Mouse (Mus musculus) forebrain, embryonic 15.5 days (tissue): ENCODE measurements around the gene St6galnac4. TPM values are rescaled to one million over a fixed set of nuclear protein-coding genes. Genes with fewer than 3 reads are reported as not detected.

Source experiments
- ATAC-seq: fragments of 200-750 bp; cut with Nextera tagmentation; replicated peaks from 2 replicates; pipeline ENCODE4 v1.8.0; 2017; ENCODE audit warnings: mild to moderate bottlenecking, moderate TSS enrichment, moderate library complexity
- H3K27ac ChIP-seq: fragments of 300-500 bp; sonication (generic); replicated peaks from 2 replicates; pipeline ENCODE4 v1.5.1; 2015; ENCODE audit warnings: mild to moderate bottlenecking, inconsistent platforms
- H3K27me3 ChIP-seq: fragments of 300-500 bp; sonication (generic); 2 replicates; pipeline ENCODE4 v1.6.1; 2015; ENCODE audit warnings: inconsistent platforms
- H3K36me3 ChIP-seq: fragments of 300-500 bp; sonication (generic); 2 replicates; pipeline ENCODE4 v1.6.1; 2015; ENCODE audit warnings: mild to moderate bottlenecking, inconsistent platforms
- H3K4me1 ChIP-seq: fragments of 300-500 bp; sonication (generic); 2 replicates; pipeline ENCODE4 v1.6.1; 2015; ENCODE audit warnings: inconsistent platforms
- H3K4me2 ChIP-seq: fragments of 300-500 bp; sonication (generic); replicated peaks from 2 replicates; pipeline ENCODE4 v1.6.1; 2015; ENCODE audit warnings: mild to moderate bottlenecking, inconsistent platforms
- H3K4me3 ChIP-seq: fragments of 300-500 bp; sonication (generic); 2 replicates; pipeline ENCODE4 v1.5.1; 2015; ENCODE audit warnings: mild to moderate bottlenecking, inconsistent platforms
- H3K9ac ChIP-seq: fragments of 300-500 bp; sonication (generic); replicated peaks from 2 replicates; pipeline ENCODE4 v1.6.1; 2015; ENCODE audit warnings: mild to moderate bottlenecking, inconsistent platforms
- H3K9me3 ChIP-seq: fragments of 300-500 bp; sonication (generic); 2 replicates; pipeline ENCODE4 v1.6.1; 2016; ENCODE audit warnings: inconsistent platforms
- WGBS: fragments of 180-500 bp; shearing (Covaris S2); methylation state at CpG from one replicate; pipeline ENCODE4 v1.1.7; 2015; ENCODE audit warnings: mixed read lengths; 5-methylcytosine and 5-hydroxymethylcytosine counted together
- polyA plus RNA-seq: library from polyadenylated mRNA; unstranded; fragments of >200 nt; fragmentation: Nextera tagmentation; extraction: Ambion mirVana; gene quantifications from 2 replicates; pipeline ENCODE4 v1.2.1, GENCODE M21; 2015

St6galnac4 gene
- polyA plus RNA-seq, 1 experiment from 2014 or later: 26.4 TPM

DNA sequence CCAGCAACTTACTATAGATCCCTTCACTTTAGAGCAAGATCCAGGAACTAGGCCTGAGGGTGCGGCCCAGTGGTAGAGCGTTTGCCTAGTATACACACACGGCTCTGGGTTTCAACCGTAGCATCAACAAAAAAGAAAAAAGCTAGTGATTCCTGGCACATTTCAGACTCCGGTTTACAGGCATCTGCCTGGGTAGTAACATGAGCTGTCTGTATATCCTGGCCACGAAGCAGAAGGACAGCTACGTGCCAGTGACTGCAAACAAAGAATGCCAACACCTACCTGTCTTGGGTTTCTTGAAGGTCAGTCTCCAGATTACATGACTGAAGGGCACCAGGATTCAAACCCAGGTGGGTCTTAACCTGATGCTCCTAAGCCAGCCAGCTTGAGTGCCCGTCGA lies 37.7 kb upstream of the St6galnac4 start:
- H3K9ac ChIP-seq: no peak overlapping the region

DNA sequence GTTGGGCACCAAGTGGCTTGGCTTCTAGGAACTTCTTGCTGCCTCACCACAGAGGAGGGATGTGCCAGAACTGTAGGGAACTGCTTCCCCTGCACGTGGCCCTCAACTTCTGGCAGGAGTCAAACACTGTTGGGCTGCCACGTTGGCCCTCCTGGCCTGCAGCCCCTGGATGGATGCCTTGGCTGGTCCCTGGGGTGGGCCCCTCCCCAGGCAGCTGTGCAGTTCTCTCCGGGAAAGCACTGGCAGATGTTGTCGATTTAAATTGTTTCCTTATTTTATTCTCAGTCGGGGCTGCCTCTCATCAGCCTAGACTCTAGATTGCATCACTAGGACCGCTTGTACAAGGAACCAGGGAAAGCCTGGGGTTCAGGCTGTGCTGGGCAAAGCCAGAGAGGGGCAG lies 37.1 kb upstream of the St6galnac4 start:
- 82% methylated on average over 6 of the region's 6 CpGs for WGBS
- ATAC-seq: no peak

More for the DNA sequence above, 37.7 kb upstream of the St6galnac4 start:
- Histone ChIP-seq H3K27me3 (no peaks in the 10 kb centered on the region), H3K27ac (no peak overlapping the region), H3K4me2 (no peak overlapping the region), H3K36me3 (no peaks in the 10 kb centered on the region), H3K9me3 (no peaks in the 10 kb centered on the region), H3K4me3 (no peak overlapping the region), H3K4me1 (no peaks in the 10 kb centered on the region)
- WGBS: 91% methylated on average over 9 of the region's 9 CpGs
- ATAC-seq: no peak

DNA sequence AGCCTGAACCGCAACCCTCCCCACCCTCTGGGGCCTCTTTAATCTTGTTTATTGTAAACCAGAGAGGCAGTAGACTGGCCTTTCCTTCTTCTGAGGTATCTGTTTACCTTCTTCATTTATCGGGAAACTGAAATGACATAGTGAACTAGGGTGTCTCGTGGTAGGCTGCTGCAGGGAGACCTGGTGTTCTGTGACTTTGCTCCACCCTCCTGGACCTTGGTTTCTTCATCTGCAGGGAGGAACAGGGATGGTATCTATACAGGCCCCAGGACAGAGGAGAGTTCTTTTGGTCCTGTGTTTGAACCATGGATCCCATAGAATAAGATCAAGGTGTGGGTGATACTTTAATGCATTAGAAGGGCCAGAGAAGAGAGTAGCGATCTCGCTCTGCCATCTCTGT lies 35.7 kb upstream of the St6galnac4 start:
- H3K36me3 ChIP-seq: no peaks in the 10 kb centered on the region
- no peak for ATAC-seq
- 94% methylated on average over 5 of the region's 5 CpGs for WGBS
- no peaks in the 10 kb centered on the region for H3K27me3 ChIP-seq
- H3K4me3 ChIP-seq: no peak overlapping the region
- no peak overlapping the region for H3K27ac ChIP-seq
- no peak overlapping the region for H3K9ac ChIP-seq
- no peak overlapping the region for H3K4me2 ChIP-seq
- no peaks in the 10 kb centered on the region for H3K4me1 ChIP-seq
- no peaks in the 10 kb centered on the region for H3K9me3 ChIP-seq

More for the DNA sequence above, 37.1 kb upstream of the St6galnac4 start:
- no peaks in the 10 kb centered on the region for H3K27me3 ChIP-seq
- no peaks in the 10 kb centered on the region for H3K4me1 ChIP-seq
- H3K36me3 ChIP-seq: no peaks in the 10 kb centered on the region
- no peak overlapping the region for H3K27ac ChIP-seq
- H3K4me3 ChIP-seq: no peak overlapping the region
- H3K4me2 ChIP-seq: no peak overlapping the region
- H3K9me3 ChIP-seq: no peaks in the 10 kb centered on the region
- H3K9ac ChIP-seq: no peak overlapping the region

DNA sequence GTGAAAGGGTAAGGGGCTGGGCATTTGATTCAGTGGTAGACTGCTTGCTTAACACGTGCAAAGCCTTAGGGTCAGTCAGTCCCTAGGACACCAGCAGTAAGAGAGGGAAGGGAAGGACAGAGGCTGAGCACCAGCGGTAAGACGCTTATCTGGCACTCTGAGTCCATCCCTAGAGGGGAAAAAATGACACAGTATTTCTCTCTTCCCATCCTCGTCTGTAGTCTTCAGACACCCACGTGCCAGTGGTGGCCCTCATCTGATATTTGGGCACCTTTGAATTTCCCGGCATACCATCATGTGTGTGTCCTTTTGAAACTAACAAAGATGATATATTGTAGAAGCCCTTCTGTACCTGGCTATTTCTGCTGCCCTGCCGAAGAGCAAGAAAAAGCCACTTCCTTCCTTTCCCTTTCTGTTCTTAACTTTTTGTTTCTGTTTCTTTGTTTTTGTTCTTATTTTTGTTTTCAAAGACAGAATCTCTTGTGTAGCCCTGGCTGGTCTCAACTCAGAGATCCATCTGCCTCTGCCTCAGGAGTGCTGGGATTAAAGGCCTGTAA lies 33.2 kb upstream of the St6galnac4 start:
- ATAC-seq: no peak
- no peaks in the 10 kb centered on the region for H3K4me1 ChIP-seq
- 87% methylated on average over 7 of the region's 7 CpGs for WGBS

DNA sequence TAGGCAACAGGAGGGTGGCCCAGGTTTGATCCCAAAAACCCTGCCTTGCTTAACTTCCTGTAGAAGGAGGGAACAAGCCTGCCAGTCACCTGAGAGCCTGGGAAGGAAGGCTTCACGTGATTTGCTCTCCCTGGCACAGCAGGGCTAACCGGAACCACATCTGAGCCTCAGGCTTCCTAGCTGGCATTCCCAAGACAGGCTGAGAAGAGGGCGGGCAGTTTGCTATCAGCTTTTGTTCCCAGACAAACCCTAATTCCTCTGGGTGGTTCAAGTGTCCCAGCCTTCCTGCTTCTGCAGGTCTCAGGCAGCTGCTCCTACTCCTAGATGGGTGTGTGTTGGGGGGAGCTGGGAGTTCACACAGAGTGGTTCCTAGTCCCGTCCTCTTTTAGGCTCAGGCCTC lies 31.4 kb upstream of the St6galnac4 start:
- Histone ChIP-seq H3K4me1 (peaks cover 15% of the 10 kb centered on the region), H3K4me3 (no peak overlapping the region), H3K36me3 (no peaks in the 10 kb centered on the region), H3K27ac (no peak overlapping the region), H3K9me3 (no peaks in the 10 kb centered on the region), H3K27me3 (no peaks in the 10 kb centered on the region), H3K9ac (no peak overlapping the region), H3K4me2 (no peak overlapping the region)
- no peak for ATAC-seq
- 44% methylated on average over 4 of the region's 4 CpGs for WGBS

More for the DNA sequence above, 33.2 kb upstream of the St6galnac4 start:
- no peaks in the 10 kb centered on the region for H3K27me3 ChIP-seq
- H3K4me3 ChIP-seq: no peak overlapping the region
- no peak overlapping the region for H3K4me2 ChIP-seq
- no peak overlapping the region for H3K9ac ChIP-seq
- H3K36me3 ChIP-seq: no peaks in the 10 kb centered on the region
- H3K27ac ChIP-seq: no peak overlapping the region
- no peaks in the 10 kb centered on the region for H3K9me3 ChIP-seq

DNA sequence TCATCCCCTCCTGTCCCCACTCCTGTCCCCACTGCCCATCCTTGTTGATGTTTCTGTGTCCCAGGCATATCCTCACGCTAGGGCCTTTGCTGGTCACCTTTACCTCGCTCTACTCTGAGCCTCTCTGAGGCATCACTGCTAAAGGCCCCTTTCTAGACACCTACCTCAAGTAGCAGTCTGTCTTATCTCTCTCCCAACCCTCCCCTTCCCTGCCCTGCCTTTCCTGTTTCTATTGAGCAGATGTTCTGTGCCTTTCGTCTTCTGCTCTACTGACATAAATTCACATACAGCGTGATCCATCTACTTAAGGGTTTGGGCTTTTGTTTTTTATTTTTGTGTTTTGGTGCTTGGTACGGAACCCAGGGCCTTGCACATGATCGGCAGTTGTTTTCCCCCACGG lies 30.9 kb upstream of the St6galnac4 start:
- no peaks in the 10 kb centered on the region for H3K9me3 ChIP-seq
- no peak overlapping the region for H3K27ac ChIP-seq
- WGBS: 85% methylated on average over 7 of the region's 7 CpGs
- no peak for ATAC-seq
- H3K9ac ChIP-seq: no peak overlapping the region
- no peaks in the 10 kb centered on the region for H3K36me3 ChIP-seq
- no peak overlapping the region for H3K4me3 ChIP-seq
- H3K27me3 ChIP-seq: no peaks in the 10 kb centered on the region
- peaks cover 15% of the 10 kb centered on the region for H3K4me1 ChIP-seq
- no peak overlapping the region for H3K4me2 ChIP-seq

DNA sequence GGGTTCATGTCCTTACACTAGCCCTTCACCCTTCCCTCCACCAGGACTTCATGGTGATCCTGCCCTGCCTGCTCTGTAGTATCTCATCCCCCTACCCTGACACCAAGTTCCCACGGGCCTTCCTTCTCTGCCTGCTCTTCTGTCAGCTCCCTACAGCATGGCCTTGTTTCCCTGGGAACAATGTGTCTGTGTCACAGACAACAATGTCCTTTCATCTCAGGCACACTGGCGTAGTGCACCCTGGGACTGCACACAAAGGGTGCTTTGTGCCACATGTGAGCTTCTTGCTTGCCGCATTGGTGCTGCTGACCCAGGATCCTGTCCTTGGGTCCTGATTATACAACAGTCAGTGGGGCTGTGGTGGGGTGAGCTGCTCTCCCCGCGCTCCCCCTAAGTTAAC lies 27.3 kb upstream of the St6galnac4 start:
- Histone ChIP-seq H3K27me3 (no peaks in the 10 kb centered on the region), H3K27ac (peak overlapping the region; percentile 61), H3K9me3 (no peaks in the 10 kb centered on the region), H3K4me3 (no peak overlapping the region), H3K36me3 (0 out of 2 replicates have a peak, but pooled peaks cover 13% of the 10 kb centered on the region), H3K9ac (no peak overlapping the region; the same call in 1 of the 2 replicates), H3K4me2 (no peak overlapping the region), H3K4me1 (peaks cover 15% of the 10 kb centered on the region)
- WGBS: 6% methylated on average over 5 of the region's 5 CpGs
- peak; percentile 70 for ATAC-seq

DNA sequence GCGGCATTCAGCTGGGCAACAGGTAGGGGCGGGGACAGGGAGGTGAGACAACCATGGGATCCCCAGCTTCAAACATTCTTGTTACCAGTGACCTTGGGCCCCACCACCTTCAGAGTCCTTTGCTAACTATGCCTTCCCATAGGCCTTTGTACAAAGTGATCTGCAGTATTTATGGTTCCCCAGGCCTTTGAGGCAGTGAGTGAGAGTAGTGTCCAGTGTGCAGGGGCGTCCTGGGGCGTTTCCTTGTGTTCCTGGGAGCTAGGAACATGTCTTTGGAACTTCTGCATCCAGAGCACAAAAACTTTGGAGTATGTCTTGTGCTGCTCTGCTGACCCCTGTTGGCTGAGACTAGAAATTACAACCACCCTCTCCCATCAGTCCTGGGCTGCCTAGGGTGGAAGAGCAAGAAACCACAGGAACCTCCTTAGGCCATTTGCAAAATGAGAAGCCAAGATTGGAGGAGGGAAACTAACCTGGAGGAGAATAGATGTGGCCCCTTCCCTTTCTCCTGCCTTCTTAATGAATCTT lies 20.3 kb upstream of the St6galnac4 start:
- Histone ChIP-seq H3K4me3 (no peak overlapping the region), H3K4me1 (peaks cover 8% of the 10 kb centered on the region), H3K36me3 (peaks cover 24% of the 10 kb centered on the region; the same call in 1 of the 2 replicates), H3K27ac (no peak overlapping the region), H3K4me2 (no peak overlapping the region), H3K27me3 (no peaks in the 10 kb centered on the region), H3K9me3 (no peaks in the 10 kb centered on the region), H3K9ac (no peak overlapping the region)
- 41% methylated on average over 4 of the region's 4 CpGs for WGBS
- no peak for ATAC-seq

DNA sequence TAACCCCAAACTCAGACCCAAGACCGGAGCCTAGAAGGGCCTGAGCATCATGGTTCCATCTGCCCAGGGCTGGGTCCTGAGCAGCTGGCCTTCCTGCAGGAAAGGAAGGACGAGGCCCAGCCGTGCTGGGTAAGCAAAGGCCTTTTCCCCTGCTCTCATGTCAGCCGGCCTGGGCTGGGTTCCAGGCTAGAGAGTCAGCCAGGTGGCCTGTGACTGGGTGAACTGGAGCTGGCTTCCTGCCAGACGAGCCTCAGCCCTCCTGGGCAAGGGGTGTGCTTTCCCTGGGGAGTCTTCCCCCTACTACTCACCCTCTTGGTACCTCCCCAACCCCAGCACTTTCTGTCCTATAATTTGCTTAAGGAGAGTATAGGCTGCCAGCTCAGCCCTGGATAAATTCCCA lies 18.7 kb upstream of the St6galnac4 start:
- H3K9me3 ChIP-seq: no peaks in the 10 kb centered on the region
- peaks cover 18% of the 10 kb centered on the region for H3K4me1 ChIP-seq
- H3K9ac ChIP-seq: no peak overlapping the region
- peaks cover 28% of the 10 kb centered on the region; the same call in 1 of the 2 replicates for H3K36me3 ChIP-seq
- WGBS: 74% methylated on average over 5 of the region's 5 CpGs
- H3K27ac ChIP-seq: no peak overlapping the region
- no peaks in the 10 kb centered on the region for H3K27me3 ChIP-seq
- no peak overlapping the region for H3K4me3 ChIP-seq
- no peak overlapping the region for H3K4me2 ChIP-seq
- ATAC-seq: no peak

DNA sequence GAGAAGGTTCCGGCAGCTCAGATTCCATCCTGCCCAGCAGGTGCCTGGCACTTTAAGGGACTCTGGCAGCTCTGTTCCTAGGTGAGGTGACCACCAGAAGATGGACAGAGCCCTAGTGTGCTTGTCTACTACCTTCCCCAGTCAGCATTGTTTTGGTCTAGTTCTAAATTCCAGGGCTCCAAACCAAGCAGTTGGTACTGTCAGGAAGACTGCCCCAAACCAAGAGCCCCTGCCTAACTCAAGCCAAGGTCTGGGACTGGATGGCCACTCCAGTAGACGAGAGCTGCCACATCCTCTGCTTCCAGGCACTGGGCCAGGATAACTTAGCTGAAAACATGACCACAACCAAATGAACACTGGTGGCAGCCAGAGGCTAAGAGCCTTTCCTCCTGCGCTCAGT lies 18.0 kb upstream of the St6galnac4 start:
- no peak for ATAC-seq
- WGBS: 85% methylated on average over 3 of the region's 3 CpGs
- H3K4me2 ChIP-seq: no peak overlapping the region
- H3K27ac ChIP-seq: no peak overlapping the region
- H3K9me3 ChIP-seq: no peaks in the 10 kb centered on the region
- peaks cover 24% of the 10 kb centered on the region; the same call in 1 of the 2 replicates for H3K36me3 ChIP-seq
- no peak overlapping the region for H3K9ac ChIP-seq
- H3K27me3 ChIP-seq: no peaks in the 10 kb centered on the region
- H3K4me3 ChIP-seq: no peak overlapping the region
- peaks cover 18% of the 10 kb centered on the region for H3K4me1 ChIP-seq

DNA sequence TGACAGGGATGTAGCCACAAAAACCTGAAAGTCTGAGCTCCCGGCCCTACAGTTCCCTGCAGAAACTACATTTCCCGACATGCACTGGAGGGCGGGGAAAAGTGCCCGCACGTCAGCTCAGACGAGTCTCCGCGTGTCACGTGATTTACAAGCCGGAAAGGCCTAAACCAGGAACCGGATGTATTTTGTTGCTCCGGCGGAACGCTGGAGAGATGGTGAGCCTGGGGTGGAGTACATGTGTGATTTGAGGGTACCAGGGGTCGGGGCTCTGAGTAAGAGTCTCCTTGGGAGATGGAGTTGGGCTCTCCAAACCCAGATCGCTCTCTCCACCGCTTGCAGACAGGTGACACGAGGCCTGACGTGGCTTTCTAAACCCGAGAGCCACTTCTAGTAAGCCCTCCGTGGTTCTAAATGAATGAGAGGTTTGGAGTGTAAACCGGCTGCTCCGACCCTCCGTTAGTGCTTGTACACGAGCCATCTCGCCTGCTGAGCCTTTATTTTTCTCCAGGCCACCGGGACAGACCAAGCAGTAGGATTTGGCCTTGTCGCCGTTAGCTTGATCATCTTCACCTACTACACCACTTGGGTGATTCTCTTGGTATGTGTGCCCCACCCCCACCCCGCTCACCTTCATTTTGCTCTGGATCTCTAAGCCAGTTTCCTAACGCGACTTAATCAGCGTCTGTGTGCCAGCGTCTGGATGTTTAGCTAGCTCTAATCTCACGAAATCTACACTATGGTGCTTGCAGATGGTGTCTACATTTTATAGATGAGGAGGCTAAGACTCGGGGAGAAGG lies 16.0 kb upstream of the St6galnac4 start, which contains the start of gene Dpm2:
TSS of gene Dpm2 (plus strand) at position 161 of the 797 bp plus-strand sequence.
- Histone ChIP-seq H3K9ac (peak within 1 kb of the TSS; percentile 80), H3K27me3 (no peaks in the 10 kb centered on the region), H3K4me3 (peak within 1 kb of the TSS; percentile 76), H3K9me3 (no peaks in the 10 kb centered on the region), H3K4me2 (peak within 1 kb of the TSS; percentile 90), H3K27ac (peak within 1 kb of the TSS; percentile 62), H3K36me3 (peaks cover 17% of the 10 kb centered on the region; the same call in 1 of the 2 replicates), H3K4me1 (peaks cover 26% of the 10 kb centered on the region)
- 1% methylated on average over 36 of the region's 36 CpGs for WGBS
- peak; percentile 79 for ATAC-seq

DNA sequence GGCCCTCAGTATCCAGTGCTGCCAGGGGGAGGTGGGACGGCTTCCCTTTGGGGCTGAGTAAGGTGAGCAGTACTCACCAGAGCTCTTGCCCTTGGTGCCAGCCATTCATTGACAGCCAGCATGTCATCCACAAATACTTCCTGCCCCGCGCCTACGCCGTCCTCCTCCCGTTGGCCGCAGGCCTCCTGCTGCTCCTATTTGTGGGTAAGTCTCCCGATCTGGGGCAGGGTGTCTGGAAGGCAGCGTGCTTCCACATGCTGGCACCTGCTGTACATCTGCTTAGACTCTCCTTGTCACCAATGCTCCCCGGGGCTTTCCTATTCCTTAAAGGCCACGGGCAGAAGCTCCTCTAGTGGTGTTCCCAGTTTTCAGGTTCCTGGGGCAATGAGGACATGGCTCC lies 14.7 kb upstream of the St6galnac4 start:
- Histone ChIP-seq H3K9ac (no peak overlapping the region), H3K27me3 (no peaks in the 10 kb centered on the region), H3K4me1 (peaks cover 30% of the 10 kb centered on the region), H3K4me3 (no peak overlapping the region), H3K9me3 (no peaks in the 10 kb centered on the region), H3K27ac (no peak overlapping the region), H3K4me2 (no peak overlapping the region), H3K36me3 (peaks cover 13% of the 10 kb centered on the region; the same call in 1 of the 2 replicates)
- no peak for ATAC-seq
- WGBS: 93% methylated on average over 11 of the region's 11 CpGs
